Mouse (Mus musculus) gastrocnemius, adult 18-20 months (tissue): ENCODE measurements at regions not wholly inside any gene's neighbourhood (a gene's known extent, or its start where the extent isn't known, plus 50 kb on each side); places are given as distances from the start of the nearest gene placed in this dataset.
A peak's percentile ranks its signal among the peaks of the same experiment; 100 is the strongest.
"Not testable (repeated sequence)": the region's sequence is repeated elsewhere in the genome, so short reads cannot be mapped to it uniquely, and the experiment has no call there.

Source experiments
- DNase-seq: peaks from one replicate; pipeline ENCODE4 v3.0.0; 2021; ENCODE audit warnings: low spot score

- no peak for DNase-seq
Observed at GRCm38 (mm10) chr9:14056410-14057172, 218.3 kb upstream of the Sesn3 start.

- DNase-seq: no peak
Observed at GRCm38 (mm10) chr9:14058592-14059227, 216.2 kb upstream of the Sesn3 start.

- no peak for DNase-seq
Observed at GRCm38 (mm10) chr9:14059228-14059779, 215.6 kb upstream of the Sesn3 start.

- no peak for DNase-seq
Observed at GRCm38 (mm10) chr9:14060257-14060656, 214.6 kb upstream of the Sesn3 start.

- no peak for DNase-seq
Observed at GRCm38 (mm10) chr9:14061389-14061788, 213.5 kb upstream of the Sesn3 start.

- no peak for DNase-seq
Observed at GRCm38 (mm10) chr9:14061840-14062239, 213.0 kb upstream of the Sesn3 start.

- no peak for DNase-seq
Observed at GRCm38 (mm10) chr9:14062706-14063105, 212.2 kb upstream of the Sesn3 start.

- DNase-seq: peak; percentile 26
Observed at GRCm38 (mm10) chr9:14066741-14067140, 208.1 kb upstream of the Sesn3 start.

GRCm38 (mm10) chr9:14069076-14069475 lies 205.8 kb upstream of the Sesn3 start:
- no peak for DNase-seq

GRCm38 (mm10) chr9:14069770-14070169 lies 205.1 kb upstream of the Sesn3 start:
- no peak for DNase-seq

- DNase-seq: no peak
Observed at GRCm38 (mm10) chr9:14071728-14072127, 203.1 kb upstream of the Sesn3 start.

GRCm38 (mm10) chr9:14072950-14073349 lies 201.9 kb upstream of the Sesn3 start:
- no peak for DNase-seq

- DNase-seq: no peak
Observed at GRCm38 (mm10) chr9:14074273-14074672, 200.6 kb upstream of the Sesn3 start.

GRCm38 (mm10) chr9:14074866-14075265 lies 200.0 kb upstream of the Sesn3 start:
- DNase-seq: not testable (repeated sequence)

GRCm38 (mm10) chr9:14075452-14075851 lies 199.4 kb upstream of the Sesn3 start:
- DNase-seq: peak; percentile 47

- no peak for DNase-seq
Observed at GRCm38 (mm10) chr9:14075868-14076267, 199.0 kb upstream of the Sesn3 start.

- no peak for DNase-seq
Observed at GRCm38 (mm10) chr9:14076728-14077127, 198.1 kb upstream of the Sesn3 start.

GRCm38 (mm10) chr9:14081138-14081537 lies 193.7 kb upstream of the Sesn3 start:
- no peak for DNase-seq

GRCm38 (mm10) chr9:14086201-14086600 lies 188.7 kb upstream of the Sesn3 start:
- DNase-seq: no peak

GRCm38 (mm10) chr9:14086611-14087010 lies 188.3 kb upstream of the Sesn3 start:
- no peak for DNase-seq

- DNase-seq: no peak
Observed at GRCm38 (mm10) chr9:14087874-14088273, 187.0 kb upstream of the Sesn3 start.

- no peak for DNase-seq
Observed at GRCm38 (mm10) chr9:14089791-14090256, 185.0 kb upstream of the Sesn3 start.

- no peak for DNase-seq
Observed at GRCm38 (mm10) chr9:14090454-14090853, 184.4 kb upstream of the Sesn3 start.
